Mouse (Mus musculus): ENCODE data around the gene Jak1. TPM values are rescaled to one million over a fixed set of nuclear protein-coding genes. Genes with fewer than 3 reads are reported as not detected.
A peak's percentile ranks its signal among the peaks of the same experiment; 100 is the strongest.

The Jak1 gene
- polyA plus RNA-seq, 1 experiment from 2014 or later = 53.2 TPM

DNA sequence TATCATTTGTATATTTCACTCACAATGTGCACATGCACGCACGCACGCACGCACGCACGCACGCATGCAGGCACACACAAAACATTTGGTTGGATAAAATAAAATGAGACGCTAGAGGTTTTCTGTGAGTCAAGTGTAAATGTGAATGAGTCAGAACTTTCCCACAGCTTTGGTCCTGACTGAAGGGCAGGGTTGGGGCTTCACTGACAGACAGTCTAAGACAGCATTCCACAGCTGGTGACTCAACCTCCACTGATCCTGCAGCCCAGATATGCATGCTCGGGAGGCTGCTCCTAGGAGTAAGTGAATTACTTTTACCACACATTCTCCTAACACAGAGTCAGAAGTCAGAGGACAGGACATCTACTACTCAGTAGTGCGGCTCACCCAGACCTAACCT, 62.5 kb downstream of the Jak1 start:
- WGBS = 69% methylated on average over 10 of the region's 10 CpGs
- no peaks in the 10 kb centered on the region for H3K36me3 ChIP-seq
- no peaks in the 10 kb centered on the region for H3K9me3 ChIP-seq (replicated peaks)
- H3K4me3 ChIP-seq = no peak overlapping the region
- no peak for ATAC-seq (replicated peaks; ENCODE audit: insufficient number of reproducible peaks, insufficient read depth, low FRiP score, low read depth)
- H3K27me3 ChIP-seq = no peaks in the 10 kb centered on the region
- H3K9ac ChIP-seq = no peak overlapping the region
- no peak overlapping the region for H3K4me2 ChIP-seq
- H3K27ac ChIP-seq = no peak overlapping the region
- H3K4me1 ChIP-seq (replicated peaks) = peaks cover 28% of the 10 kb centered on the region

GRCm38 (mm10) chr4:101199433-101200081, 65.5 kb downstream of the Jak1 start:
- Histone ChIP-seq H3K4me2 (no peak overlapping the region), H3K9ac (no peak overlapping the region), H3K27me3 (no peaks in the 10 kb centered on the region), H3K36me3 (no peaks in the 10 kb centered on the region), H3K9me3 (replicated peaks) (no peaks in the 10 kb centered on the region), H3K27ac (no peak overlapping the region), H3K4me3 (no peak overlapping the region), H3K4me1 (replicated peaks) (peaks cover 24% of the 10 kb centered on the region)
- ATAC-seq (replicated peaks; ENCODE audit: insufficient number of reproducible peaks, insufficient read depth, low FRiP score, low read depth) = no peak
- 87% methylated on average over 8 of the region's 8 CpGs for WGBS

DNA sequence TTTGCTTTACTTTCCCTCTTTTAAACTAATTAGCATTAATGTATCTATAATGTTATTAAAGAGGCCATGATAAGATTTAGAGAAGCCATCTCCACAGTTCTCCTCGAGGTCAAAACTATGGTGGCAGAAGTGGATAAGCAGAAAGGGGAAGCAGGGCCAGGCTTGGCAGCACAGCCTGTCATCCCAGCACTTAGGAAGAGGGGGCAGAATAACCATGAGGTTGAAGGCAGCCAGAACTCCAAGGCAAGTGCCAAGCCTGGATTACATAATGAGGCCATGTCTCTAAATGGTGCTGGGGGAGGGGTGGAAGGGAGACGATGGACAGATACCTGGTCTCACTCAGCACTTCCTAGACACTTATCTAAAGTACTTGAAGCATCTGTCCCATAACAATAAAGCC, 66.7 kb downstream of the Jak1 start:
- Histone ChIP-seq H3K36me3 (no peaks in the 10 kb centered on the region), H3K27ac (no peak overlapping the region; the same call in 1 of the 2 replicates), H3K9me3 (replicated peaks) (no peaks in the 10 kb centered on the region), H3K9ac (no peak overlapping the region), H3K27me3 (no peaks in the 10 kb centered on the region), H3K4me2 (no peak overlapping the region), H3K4me1 (replicated peaks) (peaks cover 24% of the 10 kb centered on the region), H3K4me3 (no peak overlapping the region)
- WGBS = 6% methylated on average over 2 of the region's 2 CpGs
- 0 out of 2 replicates have a peak, but pooled peaks have one; percentile 50 for ATAC-seq (replicated peaks; ENCODE audit: insufficient number of reproducible peaks, insufficient read depth, low FRiP score, low read depth)

- Histone ChIP-seq H3K4me3 (no peak overlapping the region), H3K27ac (no peak overlapping the region), H3K9me3 (replicated peaks) (no peaks in the 10 kb centered on the region), H3K4me1 (replicated peaks) (peaks cover 18% of the 10 kb centered on the region), H3K27me3 (no peaks in the 10 kb centered on the region), H3K4me2 (no peak overlapping the region), H3K36me3 (no peaks in the 10 kb centered on the region), H3K9ac (no peak overlapping the region)
- WGBS = 61% methylated on average over 9 of the region's 9 CpGs
- no peak for ATAC-seq (replicated peaks; ENCODE audit: insufficient number of reproducible peaks, insufficient read depth, low FRiP score, low read depth)
Observed at GRCm38 (mm10) chr4:101197421-101198170, 67.5 kb downstream of the Jak1 start.

DNA sequence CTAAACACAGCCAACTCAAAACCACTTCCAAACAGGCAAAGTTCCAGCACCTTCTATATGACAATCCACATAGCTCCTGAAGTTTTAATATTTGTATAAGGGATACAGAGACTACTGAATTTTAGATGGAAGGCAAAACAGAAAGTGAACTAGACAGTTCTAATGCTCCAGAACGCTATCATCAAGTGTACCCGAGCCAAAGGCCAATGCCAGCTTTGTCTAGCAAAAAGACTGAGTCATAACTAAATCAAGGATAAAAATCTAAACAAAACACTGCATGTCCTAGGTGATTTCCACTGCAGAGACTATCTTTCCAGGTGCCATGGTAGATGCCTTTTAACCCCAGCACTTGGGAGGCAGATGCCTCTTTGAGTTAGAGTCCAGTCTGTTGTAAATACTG, 68.7 kb downstream of the Jak1 start:
- Histone ChIP-seq H3K9me3 (replicated peaks) (no peaks in the 10 kb centered on the region), H3K36me3 (no peaks in the 10 kb centered on the region), H3K27ac (no peak overlapping the region), H3K4me1 (replicated peaks) (peaks cover 16% of the 10 kb centered on the region), H3K27me3 (no peaks in the 10 kb centered on the region), H3K4me3 (no peak overlapping the region), H3K4me2 (no peak overlapping the region), H3K9ac (no peak overlapping the region)
- ATAC-seq (replicated peaks; ENCODE audit: insufficient number of reproducible peaks, insufficient read depth, low FRiP score, low read depth) = no peak
- WGBS = 66% methylated on average over 2 of the region's 2 CpGs

DNA sequence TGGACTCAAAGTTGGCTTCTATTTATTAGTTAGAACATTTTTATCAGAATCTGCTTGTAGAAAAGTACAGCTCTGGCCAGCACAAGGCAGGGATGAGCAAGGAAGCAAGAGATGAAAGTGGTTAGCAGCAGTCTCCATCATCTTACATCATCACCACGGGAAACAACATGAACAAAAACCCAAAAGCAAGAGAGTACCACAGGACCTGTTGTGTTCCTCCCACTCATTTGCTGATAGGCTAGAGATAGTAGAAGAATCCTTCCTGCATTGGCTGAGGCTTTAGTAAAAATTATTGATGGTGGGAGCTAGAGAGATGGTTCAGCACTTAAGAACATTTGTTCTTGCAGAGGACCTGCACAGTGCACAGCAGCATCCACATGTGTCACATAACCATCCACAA, 70.9 kb downstream of the Jak1 start:
- Histone ChIP-seq H3K9me3 (replicated peaks) (no peaks in the 10 kb centered on the region), H3K9ac (no peak overlapping the region), H3K4me3 (no peak overlapping the region), H3K27ac (no peak overlapping the region), H3K36me3 (no peaks in the 10 kb centered on the region), H3K4me1 (replicated peaks) (peaks cover 16% of the 10 kb centered on the region), H3K27me3 (no peaks in the 10 kb centered on the region), H3K4me2 (no peak overlapping the region)
- no peak for ATAC-seq (replicated peaks; ENCODE audit: insufficient number of reproducible peaks, insufficient read depth, low FRiP score, low read depth)
- WGBS = 49% methylated on average over 1 of the region's 1 CpGs

GRCm38 (mm10) chr4:101192241-101192976, 72.7 kb downstream of the Jak1 start:
- Histone ChIP-seq H3K27me3 (no peaks in the 10 kb centered on the region), H3K4me3 (no peak overlapping the region), H3K36me3 (peaks cover 3% of the 10 kb centered on the region; the same call in 1 of the 2 replicates), H3K27ac (no peak overlapping the region), H3K4me2 (no peak overlapping the region), H3K9ac (no peak overlapping the region), H3K4me1 (replicated peaks) (peaks cover 2% of the 10 kb centered on the region), H3K9me3 (replicated peaks) (no peaks in the 10 kb centered on the region)
- 91% methylated on average over 5 of the region's 5 CpGs for WGBS
- no peak for ATAC-seq (replicated peaks; ENCODE audit: insufficient number of reproducible peaks, insufficient read depth, low FRiP score, low read depth)

- Histone ChIP-seq H3K36me3 (peaks cover 9% of the 10 kb centered on the region; the same call in 1 of the 2 replicates), H3K9ac (no peak overlapping the region), H3K4me2 (no peak overlapping the region), H3K4me3 (no peak overlapping the region), H3K27ac (no peak overlapping the region), H3K4me1 (replicated peaks) (peaks cover 3% of the 10 kb centered on the region), H3K27me3 (no peaks in the 10 kb centered on the region), H3K9me3 (replicated peaks) (no peaks in the 10 kb centered on the region)
- 78% methylated on average over 4 of the region's 4 CpGs for WGBS
- no peak for ATAC-seq (replicated peaks; ENCODE audit: insufficient number of reproducible peaks, insufficient read depth, low FRiP score, low read depth)
Observed at GRCm38 (mm10) chr4:101187381-101187780, 77.7 kb downstream of the Jak1 start.

DNA sequence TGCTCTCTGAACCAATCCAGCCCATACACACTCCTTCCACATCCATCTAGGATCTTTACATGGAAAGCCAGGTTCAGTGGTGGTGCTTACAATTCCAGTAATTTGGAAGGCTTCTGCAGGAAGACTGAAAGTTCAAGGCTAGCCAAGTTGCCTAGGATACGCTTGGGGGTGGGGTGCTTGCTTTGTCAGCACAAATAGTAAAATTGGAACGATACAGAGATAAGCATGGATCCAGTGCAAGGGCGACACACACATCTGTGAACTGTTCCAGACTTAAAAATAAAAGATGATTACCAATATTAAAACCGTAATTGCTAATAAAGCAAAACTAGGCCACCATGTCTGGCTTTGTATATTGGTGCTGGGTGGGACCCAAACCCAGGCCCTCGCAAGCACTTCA, 78.5 kb downstream of the Jak1 start:
- Histone ChIP-seq H3K36me3 (peaks cover 16% of the 10 kb centered on the region; the same call in 1 of the 2 replicates), H3K27ac (no peak overlapping the region), H3K9ac (no peak overlapping the region), H3K9me3 (replicated peaks) (no peaks in the 10 kb centered on the region), H3K4me1 (replicated peaks) (peaks cover 3% of the 10 kb centered on the region; the same call in 1 of the 2 replicates), H3K4me3 (no peak overlapping the region), H3K27me3 (no peaks in the 10 kb centered on the region), H3K4me2 (no peak overlapping the region)
- WGBS = 80% methylated on average over 5 of the region's 5 CpGs
- ATAC-seq (replicated peaks; ENCODE audit: insufficient number of reproducible peaks, insufficient read depth, low FRiP score, low read depth) = no peak

GRCm38 (mm10) chr4:101185216-101185615, 79.9 kb downstream of the Jak1 start:
- Histone ChIP-seq H3K9me3 (replicated peaks) (no peaks in the 10 kb centered on the region), H3K9ac (no peak overlapping the region), H3K36me3 (peaks cover 16% of the 10 kb centered on the region; the same call in 1 of the 2 replicates), H3K4me1 (replicated peaks) (peaks cover 12% of the 10 kb centered on the region), H3K4me3 (no peak overlapping the region), H3K27ac (no peak overlapping the region), H3K4me2 (no peak overlapping the region), H3K27me3 (no peaks in the 10 kb centered on the region)
- WGBS = 47% methylated on average over 3 of the region's 3 CpGs
- ATAC-seq (replicated peaks; ENCODE audit: insufficient number of reproducible peaks, insufficient read depth, low FRiP score, low read depth) = no peak

DNA sequence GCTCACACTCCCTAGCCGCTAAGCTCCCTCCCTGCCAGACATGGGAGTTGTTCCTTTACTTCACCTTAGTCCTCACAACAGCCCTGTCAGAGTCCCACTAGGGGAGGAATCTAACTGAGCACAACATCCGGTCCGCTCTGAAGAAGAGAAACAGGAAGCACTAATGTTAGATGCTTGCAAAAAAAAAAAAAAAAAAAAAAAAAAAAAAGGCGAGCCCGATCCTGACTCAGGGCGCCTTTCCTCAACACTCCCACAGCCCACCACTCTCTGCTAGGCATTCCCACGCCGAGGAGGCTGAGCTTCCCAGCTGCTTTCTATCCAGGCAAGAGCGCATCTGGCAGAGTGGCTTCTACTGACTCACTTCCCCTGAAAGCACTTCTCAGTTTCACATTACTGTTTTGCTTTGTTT, 82.5 kb downstream of the Jak1 start:
- Histone ChIP-seq H3K4me3 (no peak overlapping the region), H3K36me3 (peaks cover 16% of the 10 kb centered on the region; the same call in 1 of the 2 replicates), H3K27ac (peak overlapping the region; percentile 67), H3K27me3 (no peaks in the 10 kb centered on the region), H3K4me1 (replicated peaks) (peaks cover 21% of the 10 kb centered on the region), H3K9me3 (replicated peaks) (no peaks in the 10 kb centered on the region), H3K9ac (no peak overlapping the region), H3K4me2 (no peak overlapping the region)
- 49% methylated on average over 9 of the region's 9 CpGs for WGBS
- ATAC-seq (replicated peaks; ENCODE audit: insufficient number of reproducible peaks, insufficient read depth, low FRiP score, low read depth) = peak; percentile 54; the same call in 1 of the 2 replicates
